Comparison of ENCODE assay signal across 23 mouse cellular contexts in genomic region chr13:6855199-6856148, GRCm38 (mm10).
DNase-seq lines count a peak whose midpoint lies in the region; ATAC-seq and TF ChIP-seq lines count a peak whose summit lies in the region.
"Had no signal": no experiment of that assay in that cellular context is flagged by ENCODE, and none has a peak within 500 bp of the region (broad histone marks: within the 10 kb centered on the region; RNA-seq: fewer than 3 reads in every experiment).

No protein-coding gene starts in this region.

- H3K9me3 ChIP-seq in intestine, embryonic 14.5 days (ENCODE audit: control insufficient read depth, low read length): no peaks in the 10 kb centered on the region
- H3K9me3 ChIP-seq in intestine, postnatal 0 days (ENCODE audit: control insufficient read depth): no peaks in the 10 kb centered on the region
- no peaks in the 10 kb centered on the region for H3K9me3 ChIP-seq in G1E (replicated peaks)
- H3K9me3 ChIP-seq in midbrain, embryonic 15.5 days: no peaks in the 10 kb centered on the region
- H3K9me3 ChIP-seq: embryonic facial prominence, embryonic 13.5 days; limb, embryonic 13.5 days; stomach, embryonic 15.5 days had no signal

- TF ChIP-seq CTCF in intestine, postnatal 0 days (IDR thresholded peaks at IDR 0.05; ENCODE audit: low read depth): no peak
- TF ChIP-seq CTCF in G1E (IDR thresholded peaks at IDR 0.05; ENCODE audit: low read depth, low read length): no peak
- no peak for TF ChIP-seq CTCF in brain, embryonic 14.5 days (IDR thresholded peaks at IDR 0.05; ENCODE audit: borderline replicate concordance, extremely low read depth, insufficient read depth, insufficient read length)

- H3K27ac ChIP-seq in intestine, embryonic 14.5 days (ENCODE audit: low read depth): no peak overlapping the region
- H3K27ac ChIP-seq in intestine, postnatal 0 days (ENCODE audit: low read depth, low read length): no peak overlapping the region
- no peak overlapping the region for H3K27ac ChIP-seq in midbrain, embryonic 15.5 days
- H3K27ac ChIP-seq: embryonic facial prominence, embryonic 13.5 days; layer of hippocampus, adult 2 months; limb, embryonic 13.5 days; liver, embryonic 14.5 days; stomach, embryonic 15.5 days had no signal

- 0 out of 2 replicates have a peak, but pooled peaks have one; percentile 32 for ATAC-seq in intestine, embryonic 14.5 days (replicated peaks; ENCODE audit: low FRiP score, low TSS enrichment, low read depth)
- ATAC-seq in intestine, postnatal 0 days: no peak
- peak; percentile 90 for ATAC-seq in G1E (ENCODE audit: extremely low read depth, insufficient number of reproducible peaks, low FRiP score, poor library complexity, severe bottlenecking)
- ATAC-seq in midbrain, embryonic 15.5 days (replicated peaks): peak; percentile 60; the same call in 1 of the 2 replicates
- ATAC-seq: hindbrain, embryonic 16.5 days; lung, postnatal 0 days had no signal

- H3K36me3 ChIP-seq in intestine, embryonic 14.5 days (ENCODE audit: control insufficient read depth, insufficient read depth, low read length): no peaks in the 10 kb centered on the region
- H3K36me3 ChIP-seq in intestine, postnatal 0 days (ENCODE audit: control insufficient read depth, insufficient read depth): no peaks in the 10 kb centered on the region
- no peaks in the 10 kb centered on the region for H3K36me3 ChIP-seq in G1E (replicated peaks)
- no peaks in the 10 kb centered on the region for H3K36me3 ChIP-seq in midbrain, embryonic 15.5 days (replicated peaks)
- H3K36me3 ChIP-seq: embryonic facial prominence, embryonic 13.5 days; limb, embryonic 13.5 days; stomach, embryonic 15.5 days had no signal

- no peaks in the 10 kb centered on the region for H3K27me3 ChIP-seq in intestine, embryonic 14.5 days (replicated peaks; ENCODE audit: control insufficient read depth, insufficient read depth, low read length)
- H3K27me3 ChIP-seq in intestine, postnatal 0 days (replicated peaks; ENCODE audit: control insufficient read depth, insufficient read depth, low read length): no peaks in the 10 kb centered on the region
- H3K27me3 ChIP-seq in G1E (ENCODE audit: insufficient read depth, low read length): no peaks in the 10 kb centered on the region
- no peaks in the 10 kb centered on the region for H3K27me3 ChIP-seq in midbrain, embryonic 15.5 days (replicated peaks)
- H3K27me3 ChIP-seq: CH12.LX; embryonic facial prominence, embryonic 13.5 days; limb, embryonic 13.5 days; stomach, embryonic 15.5 days had no signal

- H3K4me2 ChIP-seq in intestine, embryonic 14.5 days (ENCODE audit: low read length): no peak overlapping the region
- H3K4me2 ChIP-seq in intestine, postnatal 0 days (replicated peaks; ENCODE audit: low read depth): no peak overlapping the region
- no peak overlapping the region for H3K4me2 ChIP-seq in midbrain, embryonic 15.5 days
- H3K4me2 ChIP-seq: embryonic facial prominence, embryonic 13.5 days; limb, embryonic 13.5 days; stomach, embryonic 15.5 days had no signal

- H3K9ac ChIP-seq in intestine, embryonic 14.5 days (ENCODE audit: low read length): no peak overlapping the region
- H3K9ac ChIP-seq in intestine, postnatal 0 days (ENCODE audit: low read depth, low read length): no peak overlapping the region
- H3K9ac ChIP-seq in midbrain, embryonic 15.5 days: no peak overlapping the region
- H3K9ac ChIP-seq: embryonic facial prominence, embryonic 13.5 days; limb, embryonic 13.5 days; liver, embryonic 14.5 days; stomach, embryonic 15.5 days had no signal

- H3K4me3 ChIP-seq in intestine, embryonic 14.5 days (ENCODE audit: low read depth, low read length): no peak overlapping the region
- no peak overlapping the region for H3K4me3 ChIP-seq in intestine, postnatal 0 days (ENCODE audit: low read depth, low read length)
- H3K4me3 ChIP-seq in G1E (ENCODE audit: low read depth, low read length): peak overlapping the region; percentile 6; the same call in 1 of the 2 replicates
- H3K4me3 ChIP-seq in midbrain, embryonic 15.5 days: no peak overlapping the region
- H3K4me3 ChIP-seq: embryonic facial prominence, embryonic 13.5 days; layer of hippocampus, adult 2 months; limb, embryonic 13.5 days; myocyte; stomach, embryonic 15.5 days had no signal

- TF ChIP-seq POLR2A in brain, embryonic 14.5 days (IDR thresholded peaks at IDR 0.05; ENCODE audit: borderline replicate concordance, extremely low read depth, insufficient read depth, insufficient read length, poor library complexity, severe bottlenecking): no peak

- H3K4me1 ChIP-seq in intestine, embryonic 14.5 days (replicated peaks; ENCODE audit: control insufficient read depth, insufficient read depth, low read length): no peaks in the 10 kb centered on the region
- no peaks in the 10 kb centered on the region for H3K4me1 ChIP-seq in intestine, postnatal 0 days (replicated peaks; ENCODE audit: control insufficient read depth, insufficient read depth, low read length)
- peaks cover 56% of the 10 kb centered on the region for H3K4me1 ChIP-seq in G1E (ENCODE audit: insufficient read depth, low read depth, low read length)
- peaks cover 5% of the 10 kb centered on the region; the same call in 1 of the 2 replicates for H3K4me1 ChIP-seq in midbrain, embryonic 15.5 days
- H3K4me1 ChIP-seq: embryonic facial prominence, embryonic 13.5 days; limb, embryonic 13.5 days; stomach, embryonic 15.5 days had no signal

- WGBS in intestine, embryonic 14.5 days: 42% methylated on average over 10 of the region's 10 CpGs
- WGBS in intestine, postnatal 0 days: 56% methylated on average over 10 of the region's 10 CpGs
- 45% methylated on average over 10 of the region's 10 CpGs for WGBS in midbrain, embryonic 15.5 days

- DNase-seq in intestine, embryonic 14.5 days (ENCODE audit: low spot score): no peak
- DNase-seq in G1E (ENCODE audit: low spot score): peak; percentile 13
- peak; percentile 60 for DNase-seq in brain, embryonic 14.5 days (ENCODE audit: low read depth)
- DNase-seq in spleen, adult 18-20 months: no peak
- DNase-seq in urinary bladder, adult 2 months (ENCODE audit: low spot score): no peak
- DNase-seq: cerebellum, adult 9-10 months; heart, adult 18-20 months; kidney, adult 2 months; kidney, postnatal 14 days; layer of hippocampus, postnatal 36 days; right cerebral cortex, postnatal 14 days; thymus, postnatal 14 days had no signal

Comparison
In these comparisons a context has a peak if more than half of its experiments do, and no peak if none do; other contexts are left out.
1. DNase-seq: peak in G1E (single experiment) and brain, embryonic 14.5 days (single experiment); none in intestine, embryonic 14.5 days (single experiment), spleen, adult 18-20 months (0 of 2) and urinary bladder, adult 2 months (single experiment).